Mouse (Mus musculus) spleen, adult 2 months (tissue): ENCODE measurements around the gene Gm29776.

Experiments
- CTCF ChIP-seq: fragments of 200-500 bp; IDR thresholded peaks from 2 replicates; pipeline ENCODE4 v1.5.1; 2011; ENCODE audit warnings: mild to moderate bottlenecking, inconsistent platforms; ENCODE audit not compliant: insufficient read depth, insufficient read length, insufficient replicate concordance; ENCODE audit errors: extremely low read depth
- POLR2A ChIP-seq: fragments of 200-500 bp; IDR thresholded peaks from 2 replicates; pipeline ENCODE4 v1.6.1; 2011; ENCODE audit warnings: low read depth, low read length, inconsistent platforms

DNA sequence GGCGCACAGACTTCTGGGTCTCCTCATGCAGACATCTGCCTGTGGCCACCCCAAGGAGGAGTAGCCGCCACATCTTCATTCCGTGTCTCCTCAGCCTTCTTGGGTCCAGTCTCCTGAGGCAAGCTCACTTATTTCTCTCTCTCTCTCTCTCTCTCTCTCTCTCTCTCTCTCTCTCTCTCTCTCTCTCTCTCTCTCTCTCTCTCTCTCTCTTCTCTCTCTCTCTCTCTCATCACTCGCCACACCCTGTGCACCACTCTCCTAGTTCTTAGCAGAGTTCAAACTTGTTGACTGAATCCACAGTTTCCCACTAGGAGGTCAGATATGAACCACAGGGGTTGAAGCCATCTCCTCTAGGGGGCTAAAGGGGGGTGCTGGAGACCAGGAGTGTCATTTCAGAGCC lies at the start of gene Gm29776:
- TF ChIP-seq CTCF (no peak), POLR2A (no peak)
